Mouse (Mus musculus) ES-E14 (cell line): ENCODE measurements at regions not wholly inside any gene's neighbourhood (a gene's known extent, or its start where the extent isn't known, plus 50 kb on each side); places are given as distances from the start of the nearest gene placed in this dataset.
A peak's percentile ranks its signal among the peaks of the same experiment; 100 is the strongest.

Experiments used
- DNase-seq: peaks from one replicate; pipeline ENCODE4 v3.0.0-alpha.2; 2013; ENCODE audit warnings: low read depth, low spot score
- H3K27ac ChIP-seq: 2 replicates; pipeline ENCODE4 v1.5.1; 2012; ENCODE audit warnings: low read depth, mild to moderate bottlenecking, low read length, moderate library complexity, mixed read lengths; ENCODE audit not compliant: poor library complexity, insufficient read depth, severe bottlenecking
- H3K36me3 ChIP-seq: 2 replicates; pipeline ENCODE4 v1.6.1; 2012; ENCODE audit warnings: mild to moderate bottlenecking, low read length, moderate library complexity, mixed read lengths; ENCODE audit not compliant: control insufficient read depth, poor library complexity, insufficient read depth, severe bottlenecking
- H3K4me1 ChIP-seq, 2 experiments: fragments of 150-350 bp in 1 of 2; sonication (generic) in 1 of 2; 2 replicates each; pipeline ENCODE4 v1.6.1; 2012; ENCODE audit warnings: low read length in 2 of 2, mild to moderate bottlenecking in 1 of 2, mixed read lengths in 1 of 2; ENCODE audit not compliant: control insufficient read depth in 2 of 2, insufficient read depth in 2 of 2, poor library complexity in 1 of 2
- H3K4me3 ChIP-seq, 2 experiments: fragments of 150-350 bp in 1 of 2; sonication (generic) in 1 of 2; 2 replicates each; pipeline ENCODE4 v1.5.1; 2012; ENCODE audit warnings: low read length in 2 of 2, low read depth in 1 of 2, mild to moderate bottlenecking in 1 of 2, mixed read lengths in 1 of 2; ENCODE audit not compliant: insufficient read depth in 1 of 2, poor library complexity in 1 of 2, severe bottlenecking in 1 of 2
- H3K9ac ChIP-seq: 2 replicates; pipeline ENCODE4 v1.6.1; 2012; ENCODE audit warnings: low read depth, mild to moderate bottlenecking, low read length, mixed read lengths; ENCODE audit not compliant: poor library complexity, insufficient read depth, severe bottlenecking
- H3K9me3 ChIP-seq: fragments of 150-350 bp; sonication (generic); 2 replicates; pipeline ENCODE4 v1.6.1; 2012; ENCODE audit warnings: low read depth, mild to moderate bottlenecking, low read length; ENCODE audit not compliant: control insufficient read depth, insufficient read depth
- CHD2 ChIP-seq: IDR thresholded peaks from 2 replicates; pipeline ENCODE4 v1.6.1; 2014; ENCODE audit warnings: mild to moderate bottlenecking, low read depth, low read length, inconsistent platforms
- HCFC1 ChIP-seq: IDR thresholded peaks from 2 replicates; pipeline ENCODE4 v1.6.1; 2012; ENCODE audit warnings: low read length, inconsistent platforms, borderline replicate concordance; ENCODE audit not compliant: insufficient read depth
- MAFK ChIP-seq: IDR thresholded peaks from 2 replicates; pipeline ENCODE4 v1.6.1; 2014; ENCODE audit warnings: mild to moderate bottlenecking, low read depth, low read length, inconsistent platforms; ENCODE audit not compliant: insufficient read depth
- ZC3H11A ChIP-seq: IDR thresholded peaks from 2 replicates; pipeline ENCODE4 v1.6.1; 2012; ENCODE audit warnings: low read depth, mild to moderate bottlenecking, inconsistent platforms, low read length, borderline replicate concordance
- ZNF384 ChIP-seq: IDR thresholded peaks from 2 replicates; pipeline ENCODE4 v1.6.1; 2012; ENCODE audit warnings: low read depth, low read length, inconsistent platforms
- in situ Hi-C, 2 experiments: fragments of 600-800 bp; cut with MboI; formaldehyde crosslinking; loops; one replicate each; pipeline ENCODE4 v1.15.1; 2025; ENCODE audit warnings: low sequenced_read_pairs in 2 of 2, inconsistent platforms in 1 of 2; ENCODE audit not compliant: unreplicated experiment in 2 of 2

DNA sequence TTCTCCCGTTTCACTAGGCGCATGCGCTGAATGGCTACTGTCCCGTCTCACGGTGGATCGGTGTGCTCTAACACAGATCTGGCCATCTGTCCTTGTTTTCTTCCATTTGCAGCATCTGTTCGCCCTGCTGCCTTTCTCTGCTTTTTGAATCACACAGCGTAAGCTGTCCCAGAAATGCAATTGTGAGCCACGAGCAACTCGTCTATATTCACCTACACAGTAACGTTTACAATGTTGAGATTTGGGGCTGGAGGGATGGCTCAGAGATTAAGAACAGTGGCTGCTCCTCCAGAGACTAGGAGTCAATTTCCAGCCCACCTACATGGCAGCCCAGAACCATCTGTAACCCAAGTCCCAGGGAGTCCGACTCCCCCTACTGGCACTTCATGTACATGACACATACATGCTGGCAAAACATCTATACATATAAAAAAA is 72.2 kb upstream of the Cnot2 start:
- Histone ChIP-seq H3K9ac (no peak overlapping the region), H3K4me3 (no peak overlapping the region), H3K9me3 (no peaks in the 10 kb centered on the region), H3K36me3 (no peaks in the 10 kb centered on the region), H3K27ac (no peak overlapping the region), H3K4me1 (peaks cover 0 to 2% of the 10 kb centered on the region in 2 experiments; a peak in 1 of 4 replicates)
- peak; percentile 47 for DNase-seq
- in situ Hi-C loops, result no loop called here
- TF ChIP-seq ZNF384, result peak; percentile 85; the same call in 1 of the 2 replicates
- no peak for TF ChIP-seq CHD2

DNA sequence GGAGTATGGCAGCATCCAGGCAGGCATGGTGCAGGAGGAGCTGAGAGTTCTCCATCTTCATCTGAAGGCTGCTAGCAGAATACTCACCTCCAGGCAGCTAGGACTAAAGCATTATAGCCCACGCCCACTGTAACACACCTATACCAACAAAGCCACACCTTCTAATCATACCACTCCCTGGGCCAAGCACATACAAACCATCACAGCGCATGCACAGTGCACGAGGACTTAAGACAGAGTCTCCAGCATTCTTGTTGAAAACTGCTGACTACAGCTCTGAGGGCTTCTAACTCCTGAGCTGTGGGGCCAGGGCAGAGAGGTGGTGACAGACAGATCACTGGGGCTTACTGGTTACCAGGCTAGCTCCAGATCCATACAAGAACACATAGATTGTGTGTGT is 68.0 kb upstream of the Cnot2 start:
- Histone ChIP-seq H3K36me3 (no peaks in the 10 kb centered on the region), H3K27ac (no peak overlapping the region; the same call in 1 of the 2 replicates), H3K9me3 (no peaks in the 10 kb centered on the region), H3K4me1 (peaks cover 2 to 6% of the 10 kb centered on the region in 2 experiments; a peak in 2 of 4 replicates), H3K4me3 (no peak overlapping the region), H3K9ac (no peak overlapping the region)
- no peak for TF ChIP-seq MAFK
- in situ Hi-C loops, result no loop called here
- DNase-seq, result no peak

DNA sequence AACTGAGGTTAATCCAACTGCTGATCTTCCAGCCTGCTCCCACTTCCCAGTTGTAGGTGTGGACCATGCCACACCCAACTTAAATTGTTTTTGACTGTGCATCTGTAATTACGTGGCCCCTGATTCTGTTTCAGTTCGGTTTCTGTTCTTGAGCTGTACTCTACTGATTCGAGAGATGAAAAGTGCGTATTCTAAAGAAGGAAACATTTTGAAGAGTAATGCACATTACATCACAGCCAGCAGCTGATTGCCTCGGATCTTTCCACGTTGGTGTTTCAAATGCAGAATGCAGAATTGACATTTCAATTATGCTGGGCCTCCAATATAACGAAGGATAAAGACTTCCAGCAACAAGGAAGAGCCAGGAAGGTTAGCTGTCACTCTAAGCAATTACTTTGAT is 64.7 kb upstream of the Cnot2 start:
- Histone ChIP-seq H3K9ac (no peak overlapping the region), H3K27ac (no peak overlapping the region), H3K9me3 (no peaks in the 10 kb centered on the region), H3K4me1 (peaks cover 2 to 3% of the 10 kb centered on the region in 2 experiments; a peak in 1 of 4 replicates), H3K4me3 (no peak overlapping the region), H3K36me3 (no peaks in the 10 kb centered on the region)
- DNase-seq, result no peak
- in situ Hi-C loops, result no loop called here
- TF ChIP-seq CHD2 (no peak), MAFK (no peak), ZC3H11A (no peak), HCFC1 (no peak), ZNF384 (no peak)

DNA sequence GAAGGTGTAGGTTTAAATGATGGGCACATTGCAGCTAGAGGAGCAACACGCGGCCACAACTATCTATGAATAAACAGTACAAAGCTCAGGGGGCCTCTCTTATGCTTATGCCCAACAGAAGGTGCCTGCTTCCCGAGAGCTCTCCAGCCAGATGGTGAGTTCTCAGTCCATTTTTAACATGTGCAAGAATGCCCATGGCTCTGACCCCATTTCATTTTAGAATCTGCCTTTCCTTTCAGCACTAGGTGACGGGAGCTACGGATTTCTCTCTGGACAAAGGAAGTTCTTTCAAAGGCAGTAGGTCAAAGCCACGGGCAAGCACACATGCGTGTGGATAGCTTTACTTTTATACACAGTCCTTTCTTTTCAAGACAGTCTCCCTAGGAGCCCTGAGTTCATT is 64.3 kb upstream of the Cnot2 start:
- Histone ChIP-seq H3K27ac (no peak overlapping the region), H3K9me3 (no peaks in the 10 kb centered on the region), H3K4me3 (no peak overlapping the region), H3K9ac (no peak overlapping the region), H3K4me1 (peaks cover 2 to 3% of the 10 kb centered on the region in 2 experiments; a peak in 1 of 4 replicates), H3K36me3 (no peaks in the 10 kb centered on the region)
- TF ChIP-seq ZNF384 (no peak), MAFK (no peak), ZC3H11A (no peak), CHD2 (no peak), HCFC1 (no peak)
- DNase-seq, result no peak
- in situ Hi-C loops, result no loop called here

DNA sequence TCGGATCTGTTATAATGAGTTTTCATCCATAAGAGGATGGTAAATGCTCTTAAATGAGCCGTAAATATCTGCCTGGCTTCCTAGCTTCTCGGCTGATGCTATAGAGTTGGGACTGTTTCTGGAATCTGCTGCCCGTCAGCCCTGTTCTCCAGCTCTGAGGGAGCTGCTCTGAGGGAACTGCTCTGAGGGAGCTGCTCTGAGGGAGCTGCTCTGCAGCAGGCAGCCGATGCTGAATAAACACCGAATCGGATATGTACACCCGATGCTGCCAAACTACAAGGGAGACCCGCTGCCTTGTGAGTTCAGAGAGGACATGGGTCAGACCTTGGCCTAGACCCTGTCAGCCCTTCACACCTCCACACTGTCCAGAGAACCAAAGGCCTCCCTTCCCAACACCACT is 63.8 kb upstream of the Cnot2 start:
- Histone ChIP-seq H3K27ac (no peak overlapping the region), H3K4me3 (no peak overlapping the region), H3K9ac (no peak overlapping the region), H3K9me3 (no peaks in the 10 kb centered on the region), H3K4me1 (peaks cover 2 to 3% of the 10 kb centered on the region in 2 experiments; a peak in 1 of 4 replicates), H3K36me3 (no peaks in the 10 kb centered on the region)
- no peak for DNase-seq
- TF ChIP-seq ZNF384 (no peak), ZC3H11A (no peak), HCFC1 (no peak), CHD2 (no peak), MAFK (no peak)
- in situ Hi-C loops, result no loop called here
